Mouse (Mus musculus) olfactory bulb, adult 2 months (tissue): ENCODE measurements around the gene Ppp2r1b.

Experiments
- CTCF ChIP-seq: fragments of 200-500 bp; IDR thresholded peaks from 2 replicates; pipeline ENCODE4 v1.5.1; 2012; ENCODE audit warnings: low read depth, mild to moderate bottlenecking, low read length, moderate library complexity; ENCODE audit not compliant: insufficient read depth
- POLR2A ChIP-seq: fragments of 200-500 bp; IDR thresholded peaks from 2 replicates; pipeline ENCODE4 v1.6.1; 2012; ENCODE audit warnings: mild to moderate bottlenecking, low read depth, low read length, moderate library complexity; ENCODE audit not compliant: insufficient read depth

GRCm38 (mm10) chr9:50816512-50816911 lies 28.6 kb upstream of the Ppp2r1b start:
- TF ChIP-seq CTCF, result no peak
- TF ChIP-seq POLR2A, result no peak
